Comparison of ENCODE assay signal across 8 mouse cellular contexts in genomic region chr10:81177958-81178712, GRCm38 (mm10). TPM values are rescaled to one million over a fixed set of nuclear protein-coding genes. Genes with fewer than 3 reads are reported as not detected.
DNase-seq lines count a peak whose midpoint lies in the region; ATAC-seq and TF ChIP-seq lines count a peak whose summit lies in the region.

No protein-coding gene starts in this region.

- peak overlapping the region; percentile 99 for H3K9ac ChIP-seq in kidney, embryonic 14.5 days (ENCODE audit: low read depth, low read length)
- peak overlapping the region; percentile 97 for H3K9ac ChIP-seq in midbrain, embryonic 11.5 days (ENCODE audit: low read length)

- H3K9me3 ChIP-seq in kidney, embryonic 14.5 days (ENCODE audit: control insufficient read depth, low read length) = no peaks in the 10 kb centered on the region
- no peaks in the 10 kb centered on the region for H3K9me3 ChIP-seq in midbrain, embryonic 11.5 days (ENCODE audit: control insufficient read depth, low read length)

- H3K27me3 ChIP-seq in kidney, embryonic 14.5 days (ENCODE audit: control insufficient read depth, insufficient read depth, low read length) = no peaks in the 10 kb centered on the region
- no peaks in the 10 kb centered on the region for H3K27me3 ChIP-seq in midbrain, embryonic 11.5 days (ENCODE audit: control insufficient read depth, insufficient read depth, low read length)

- 0 out of 2 replicates have a peak overlapping the region, but pooled peaks have one; percentile 92 for H3K27ac ChIP-seq in kidney, embryonic 14.5 days (ENCODE audit: low read depth, low read length)
- H3K27ac ChIP-seq in bone marrow macrophage, adult 2 months (ENCODE audit: insufficient read depth, low read depth, low read length) = peak overlapping the region; percentile 79; the same call in 1 of the 2 replicates
- no peak overlapping the region for H3K27ac ChIP-seq in midbrain, embryonic 11.5 days (ENCODE audit: low read depth, low read length)

- peaks cover 38% of the 10 kb centered on the region for H3K4me1 ChIP-seq in kidney, embryonic 14.5 days (ENCODE audit: control insufficient read depth, insufficient read depth, low read length)
- H3K4me1 ChIP-seq in bone marrow macrophage, adult 2 months (ENCODE audit: control insufficient read depth, insufficient read depth, low read length) = peaks cover 11% of the 10 kb centered on the region
- H3K4me1 ChIP-seq in midbrain, embryonic 11.5 days (ENCODE audit: control insufficient read depth, insufficient read depth, low read length) = peaks cover 31% of the 10 kb centered on the region

- peak overlapping the region; percentile 83 for H3K4me2 ChIP-seq in kidney, embryonic 14.5 days (replicated peaks; ENCODE audit: low read depth, low read length)
- H3K4me2 ChIP-seq in midbrain, embryonic 11.5 days = peak overlapping the region; percentile 89

- WGBS in kidney, embryonic 14.5 days = 61% methylated on average over 14 of the region's 14 CpGs
- WGBS in midbrain, embryonic 11.5 days = 73% methylated on average over 14 of the region's 14 CpGs

- intact Hi-C loops in heart, postnatal 10 days (cut with DNase I) = loop anchor here (5.0 kb wide), 3 partner anchors 41 to 381 kb away; partner anchors contain the start of genes Plekhj1, Sf3a2 and Zbtb7a

- no peak for TF ChIP-seq POLR2A in bone marrow macrophage, adult 2 months (IDR thresholded peaks at IDR 0.05; ENCODE audit: borderline replicate concordance, low read depth, low read length)

- DNase-seq in kidney, postnatal 14 days = no peak
- peak; percentile 22 to 24 for DNase-seq in heart, postnatal 10 days
- peak; percentile 79 for DNase-seq in midbrain, embryonic 11.5 days (ENCODE audit: low spot score, missing footprints)
- no peak for DNase-seq in adrenal gland, postnatal 4 days (ENCODE audit: low spot score in 2 of 2)
- no peak for DNase-seq in gastrocnemius, postnatal 10 days
- DNase-seq in layer of hippocampus, adult 8-10 months (ENCODE audit: low spot score in 2 of 2) = no peak

- TF ChIP-seq CTCF in bone marrow macrophage, adult 2 months (IDR thresholded peaks at IDR 0.05; ENCODE audit: low read depth, low read length) = no peak

- peaks cover 53% of the 10 kb centered on the region for H3K36me3 ChIP-seq in kidney, embryonic 14.5 days (ENCODE audit: control insufficient read depth, insufficient read depth, low read length)
- H3K36me3 ChIP-seq in midbrain, embryonic 11.5 days (ENCODE audit: control insufficient read depth, insufficient read depth, low read length) = peaks cover 42% of the 10 kb centered on the region

- H3K4me3 ChIP-seq in kidney, embryonic 14.5 days (ENCODE audit: low read length) = peak overlapping the region; percentile 100
- peak overlapping the region; percentile 88 for H3K4me3 ChIP-seq in bone marrow macrophage, adult 2 months (ENCODE audit: insufficient read depth, low read length)
- peak overlapping the region; percentile 92 for H3K4me3 ChIP-seq in midbrain, embryonic 11.5 days (ENCODE audit: low read depth, low read length)

- no peak for ATAC-seq in kidney, embryonic 14.5 days (ENCODE audit: low FRiP score, low TSS enrichment)
- ATAC-seq in midbrain, embryonic 11.5 days (ENCODE audit: low FRiP score) = no peak

RNA-seq across cellular contexts. Expression of gene Eef2, which starts 1.7 kb away (rescaled TPM):
- polyA plus RNA-seq in kidney, embryonic 14.5 days (2014; fragmentation: Nextera tagmentation; extraction: Ambion mirVana) = 465 and 473 TPM in 2 replicates
- 877 and 1,003 TPM in 2 replicates for polyA plus RNA-seq in bone marrow macrophage, adult 2 months (2012; ENCODE audit: insufficient read depth, insufficient read length, missing spikeins)
- total RNA-seq in heart, postnatal 10 days (2021) = 1,000 to 10,000 TPM; 1,333 to 1,385 TPM
- 398 and 422 TPM in 2 replicates for polyA plus RNA-seq in midbrain, embryonic 11.5 days (2014; fragmentation: Nextera tagmentation; extraction: Ambion mirVana)
- 1,000 to 10,000 TPM; 1,728 to 1,734 TPM for total RNA-seq in adrenal gland, postnatal 4 days (2021)
- total RNA-seq in gastrocnemius, postnatal 10 days (2021) = 1,000 to 10,000 TPM in 1 of 2 experiments, 100 to 1,000 TPM in 1; 974 to 1,018 TPM
- 100 to 1,000 TPM; 820 to 960 (median 855) TPM for total RNA-seq in layer of hippocampus, adult 8-10 months (2022)

RNA-seq across cellular contexts. Expression of gene Dapk3, which starts 4.7 kb away (rescaled TPM):
- 45.7 and 58.0 TPM in 2 replicates for polyA plus RNA-seq in kidney, embryonic 14.5 days (2014; fragmentation: Nextera tagmentation; extraction: Ambion mirVana)
- polyA plus RNA-seq in bone marrow macrophage, adult 2 months (2012; ENCODE audit: insufficient read depth, insufficient read length, missing spikeins) = 36.4 and 39.8 TPM in 2 replicates
- 10 to 100 TPM; 33.3 to 39.1 TPM for total RNA-seq in heart, postnatal 10 days (2021)
- polyA plus RNA-seq in midbrain, embryonic 11.5 days (2014; fragmentation: Nextera tagmentation; extraction: Ambion mirVana) = 49.7 and 50.6 TPM in 2 replicates
- total RNA-seq in adrenal gland, postnatal 4 days (2021) = 10 to 100 TPM; 53.4 to 63.6 TPM
- 10 to 100 TPM; 29.8 to 30.4 TPM for total RNA-seq in gastrocnemius, postnatal 10 days (2021)
- total RNA-seq in layer of hippocampus, adult 8-10 months (2022) = 10 to 100 TPM; 57.1 to 69.8 (median 65.7) TPM

RNA-seq across cellular contexts. Expression of gene 4930442H23Rik, which starts 5.5 kb away (rescaled TPM):
- polyA plus RNA-seq in kidney, embryonic 14.5 days (2014; fragmentation: Nextera tagmentation; extraction: Ambion mirVana) = not detected in 2 replicates
- polyA plus RNA-seq in bone marrow macrophage, adult 2 months (2012; ENCODE audit: insufficient read depth, insufficient read length, missing spikeins) = not detected in 2 replicates
- not detected for total RNA-seq in heart, postnatal 10 days (2021)
- polyA plus RNA-seq in midbrain, embryonic 11.5 days (2014; fragmentation: Nextera tagmentation; extraction: Ambion mirVana) = not detected in 2 replicates
- not detected for total RNA-seq in adrenal gland, postnatal 4 days (2021)
- not detected for total RNA-seq in gastrocnemius, postnatal 10 days (2021)
- total RNA-seq in layer of hippocampus, adult 8-10 months (2022) = not detected

RNA-seq across cellular contexts. Expression of gene Pias4, which starts 10.4 kb away (rescaled TPM):
- polyA plus RNA-seq in kidney, embryonic 14.5 days (2014; fragmentation: Nextera tagmentation; extraction: Ambion mirVana) = 45.3 and 48.4 TPM in 2 replicates
- 21.9 and 28.2 TPM in 2 replicates for polyA plus RNA-seq in bone marrow macrophage, adult 2 months (2012; ENCODE audit: insufficient read depth, insufficient read length, missing spikeins)
- total RNA-seq in heart, postnatal 10 days (2021) = 10 to 100 TPM; 14.7 to 17.8 TPM
- 42.1 and 46.5 TPM in 2 replicates for polyA plus RNA-seq in midbrain, embryonic 11.5 days (2014; fragmentation: Nextera tagmentation; extraction: Ambion mirVana)
- 10 to 100 TPM; 34.0 to 34.4 TPM for total RNA-seq in adrenal gland, postnatal 4 days (2021)
- total RNA-seq in gastrocnemius, postnatal 10 days (2021) = 10 to 100 TPM; 10.7 to 13.8 TPM
- total RNA-seq in layer of hippocampus, adult 8-10 months (2022) = 10 to 100 TPM; 27.0 to 35.1 (median 31.7) TPM

RNA-seq across cellular contexts. Expression of gene Nmrk2, which starts 23.7 kb away (rescaled TPM):
- not detected in 2 replicates for polyA plus RNA-seq in kidney, embryonic 14.5 days (2014; fragmentation: Nextera tagmentation; extraction: Ambion mirVana)
- polyA plus RNA-seq in bone marrow macrophage, adult 2 months (2012; ENCODE audit: insufficient read depth, insufficient read length, missing spikeins) = not detected in 2 replicates
- total RNA-seq in heart, postnatal 10 days (2021) = 10 to 100 TPM; 11.6 to 16.5 TPM
- polyA plus RNA-seq in midbrain, embryonic 11.5 days (2014; fragmentation: Nextera tagmentation; extraction: Ambion mirVana) = not detected in 2 replicates
- total RNA-seq in adrenal gland, postnatal 4 days (2021) = under 1 TPM in 1 of 2 experiments, not detected in 1; 0.20 TPM
- 1 to 10 TPM; 1.7 to 1.8 TPM for total RNA-seq in gastrocnemius, postnatal 10 days (2021)
- total RNA-seq in layer of hippocampus, adult 8-10 months (2022) = under 1 TPM in 1 of 4 experiments, not detected in 3; 0.57 TPM

Comparison
In these comparisons a context has a peak if more than half of its experiments do, and no peak if none do; other contexts are left out.
1. DNase-seq: peak in heart, postnatal 10 days (2 of 2) and midbrain, embryonic 11.5 days (single experiment); none in kidney, postnatal 14 days (single experiment), adrenal gland, postnatal 4 days (0 of 2), gastrocnemius, postnatal 10 days (single experiment) and layer of hippocampus, adult 8-10 months (0 of 2).
2. Peak in every context shown above with its lines, with median percentiles within 50 percentile points of each other: H3K4me3 ChIP-seq.